Mouse (Mus musculus) lung, postnatal 36 days (tissue): Measurements from ENCODE around the gene Ccdc30.
"Not testable (repeated sequence)": the region's sequence is repeated elsewhere in the genome, so short reads cannot be mapped to it uniquely, and the experiment has no call there.

ENCODE experiments used
- DNase-seq: peaks from one replicate; pipeline ENCODE4 v3.0.0; 2022; ENCODE audit warnings: mixed read lengths

Gene Ccdc30

DNA sequence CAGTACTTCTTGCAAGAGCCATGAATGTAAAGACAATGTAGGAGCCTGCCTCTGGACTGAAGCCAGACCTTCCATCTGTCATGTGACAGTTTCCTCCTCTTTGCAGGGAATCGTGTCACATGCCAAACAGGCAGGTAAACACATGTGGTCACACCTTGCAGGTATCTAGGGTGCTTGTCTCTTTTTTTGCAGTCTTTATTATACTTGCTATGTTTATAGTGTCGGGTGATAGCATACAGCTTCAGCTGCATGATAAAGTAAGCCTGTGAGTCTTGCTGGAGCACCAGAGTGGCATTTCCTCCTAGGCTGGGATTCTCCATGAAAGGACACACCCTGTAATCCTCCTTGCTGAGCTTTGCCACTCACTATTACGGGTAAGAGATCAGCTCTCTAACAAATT is 113.5 kb downstream of the Ccdc30 start:
- no peak for DNase-seq

DNA sequence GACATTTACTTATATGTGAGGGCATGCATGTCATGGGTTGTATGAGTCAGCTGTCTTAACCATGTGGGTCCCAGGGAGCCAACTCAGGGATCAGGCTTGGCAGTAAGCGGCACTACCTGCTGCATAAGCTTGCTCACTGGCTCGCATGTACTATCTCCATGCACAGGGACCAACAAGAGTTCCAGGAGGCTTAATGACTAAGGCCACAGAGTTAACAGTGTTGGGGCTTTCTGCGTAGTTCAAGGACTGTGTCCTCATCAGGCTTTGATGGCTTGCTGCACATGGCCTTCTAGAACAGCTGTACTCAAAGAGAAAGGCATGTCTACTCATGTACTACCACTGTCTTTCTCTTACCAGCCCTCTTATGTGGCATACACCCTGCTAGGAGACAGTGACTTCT is 114.6 kb downstream of the Ccdc30 start:
- DNase-seq: no peak

DNA sequence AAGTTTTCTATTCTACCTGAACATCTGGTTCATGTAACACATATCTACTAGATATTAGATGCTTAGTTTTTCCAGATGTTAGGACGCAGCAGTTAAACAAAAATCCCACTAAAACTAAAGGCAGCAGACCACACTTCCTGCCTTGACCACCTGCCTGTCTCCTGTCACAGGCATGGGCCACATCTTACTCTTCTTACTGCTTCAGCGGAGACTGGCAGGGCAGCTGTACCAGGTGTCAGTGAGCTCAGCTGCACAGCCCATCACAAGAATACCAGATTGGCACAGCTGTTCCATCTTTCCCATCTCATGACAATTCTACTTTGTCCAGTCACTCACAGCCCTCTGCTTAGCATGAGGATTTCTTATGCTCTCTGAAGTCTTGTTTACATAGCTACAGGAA is 118.0 kb downstream of the Ccdc30 start:
- no peak for DNase-seq

DNA sequence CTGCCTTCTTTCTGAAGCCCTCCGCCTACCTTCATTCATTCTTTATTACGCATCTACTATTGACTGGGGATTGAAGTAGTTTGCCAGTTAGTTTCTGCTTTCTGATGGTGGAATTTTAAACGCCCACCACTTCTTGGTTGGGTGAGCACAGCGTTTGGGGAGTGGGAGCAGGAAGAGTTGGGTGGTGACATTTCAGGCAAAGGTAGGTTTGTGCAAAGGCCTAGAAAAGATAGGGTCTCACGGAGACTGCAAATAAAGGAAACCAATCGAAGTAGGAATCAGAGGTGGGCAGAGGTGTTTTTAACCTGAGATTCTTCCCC is 120.2 kb downstream of the Ccdc30 start:
- DNase-seq: no peak

DNA sequence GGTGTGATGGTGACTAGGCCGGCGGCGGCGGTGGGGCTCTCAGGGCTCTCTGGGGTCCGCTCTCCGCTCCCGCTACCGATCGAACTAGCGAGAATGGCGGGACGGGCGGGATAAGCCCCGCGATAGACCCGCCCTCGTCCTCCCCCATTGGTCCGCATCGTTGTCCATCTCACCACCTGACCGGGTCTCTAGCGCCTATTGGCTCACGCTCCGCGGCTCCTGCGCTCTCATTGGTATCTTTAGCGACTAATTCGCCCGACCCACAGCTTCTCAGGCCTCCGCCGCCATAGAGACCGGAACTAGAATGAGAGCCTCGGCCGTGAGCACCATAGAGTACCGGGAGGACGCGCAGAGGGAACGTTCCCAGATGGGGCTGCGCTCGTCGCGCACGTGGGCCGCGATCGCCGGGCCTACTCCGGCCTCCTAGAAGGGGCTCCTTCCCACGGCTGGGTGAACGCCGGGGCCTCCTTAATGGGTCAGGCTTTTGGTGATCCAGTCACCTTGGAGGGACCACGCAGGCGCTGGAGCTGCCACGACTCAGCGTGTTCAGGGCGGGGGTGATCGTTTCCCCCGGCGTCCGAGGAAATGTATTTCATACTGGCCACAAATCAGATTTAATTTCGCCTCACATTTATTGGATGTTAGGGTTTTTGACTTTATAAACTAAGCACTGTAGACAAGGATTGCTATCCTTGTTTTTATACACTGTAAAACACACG is 120.7 kb downstream of the Ccdc30 start, which contains the start of gene Ybx1:
Gene Ybx1 (minus strand): TSS at position 190 of the 719 bp plus-strand sequence.
- peak; percentile 99 for DNase-seq

DNA sequence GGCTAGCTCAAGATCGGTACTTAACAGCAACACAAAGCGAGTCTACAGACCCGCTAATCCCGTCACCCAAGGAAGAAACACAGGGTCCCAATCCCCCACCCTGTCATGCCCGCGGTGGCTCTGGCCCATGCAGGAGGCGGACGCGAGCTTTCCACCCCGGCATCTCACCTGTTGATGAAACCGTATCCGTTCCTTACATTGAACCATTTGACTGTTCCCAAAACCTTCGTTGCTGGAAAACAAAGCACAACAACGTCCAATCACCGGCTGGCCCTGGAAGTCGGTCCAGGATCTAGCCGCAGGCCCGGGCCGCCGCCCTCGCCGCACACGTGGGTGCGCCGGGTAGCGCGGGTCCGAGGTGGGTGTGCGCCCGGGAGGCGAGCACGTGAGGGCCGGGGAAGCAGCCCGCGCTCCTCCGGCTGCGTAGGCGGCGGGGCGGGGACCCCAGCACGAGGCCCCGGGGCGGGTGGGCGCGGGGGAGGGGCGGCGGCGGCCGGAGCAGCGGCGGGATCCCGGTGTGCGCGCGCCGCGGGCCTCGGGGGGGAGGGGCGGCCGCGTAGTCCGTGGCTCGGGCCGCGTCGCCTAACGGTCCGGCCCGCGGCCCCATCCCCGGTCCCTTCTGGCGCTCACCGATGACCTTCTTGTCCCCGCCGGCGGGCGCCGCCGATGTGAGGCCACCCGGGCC is 121.6 kb downstream of the Ccdc30 start:
- DNase-seq: peak; percentile 15

DNA sequence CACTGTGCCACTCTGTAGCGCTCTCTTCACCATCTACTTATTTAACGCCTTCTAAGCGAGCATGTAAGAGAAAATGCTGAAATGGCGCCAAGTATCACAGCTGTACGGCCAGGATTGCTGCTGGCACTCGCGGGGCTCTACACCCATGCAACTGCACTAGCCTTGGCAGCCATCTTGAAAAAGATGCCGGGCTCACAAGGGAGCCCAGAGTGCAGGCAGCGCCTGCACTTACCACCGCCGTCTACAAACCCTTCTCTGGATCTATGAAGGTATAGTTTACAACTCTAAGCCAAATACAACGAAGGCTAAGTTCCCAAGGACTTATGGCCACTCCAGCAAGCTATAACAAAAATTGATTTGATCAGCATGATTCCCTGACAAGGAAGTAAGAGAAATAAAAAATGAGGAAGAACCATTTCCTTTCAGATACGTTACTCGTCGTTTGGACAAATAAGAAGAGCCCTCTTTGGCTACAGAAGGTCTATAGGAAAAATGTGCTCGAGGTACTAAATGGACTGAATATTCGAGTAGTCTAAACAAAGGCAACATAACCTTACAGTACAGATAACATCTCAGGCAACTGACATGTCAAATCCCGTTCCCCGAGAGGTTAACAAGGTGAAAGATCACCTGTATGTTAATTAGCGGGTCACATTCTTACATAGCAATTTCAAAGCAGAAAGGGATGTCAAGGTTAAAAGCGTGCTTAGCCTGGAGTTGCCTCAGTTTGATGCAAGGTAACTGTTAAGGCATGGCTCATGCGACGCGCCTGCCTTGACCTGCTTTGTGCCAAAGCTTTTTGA is 122.3 kb downstream of the Ccdc30 start:
- DNase-seq: peak; percentile 59

DNA sequence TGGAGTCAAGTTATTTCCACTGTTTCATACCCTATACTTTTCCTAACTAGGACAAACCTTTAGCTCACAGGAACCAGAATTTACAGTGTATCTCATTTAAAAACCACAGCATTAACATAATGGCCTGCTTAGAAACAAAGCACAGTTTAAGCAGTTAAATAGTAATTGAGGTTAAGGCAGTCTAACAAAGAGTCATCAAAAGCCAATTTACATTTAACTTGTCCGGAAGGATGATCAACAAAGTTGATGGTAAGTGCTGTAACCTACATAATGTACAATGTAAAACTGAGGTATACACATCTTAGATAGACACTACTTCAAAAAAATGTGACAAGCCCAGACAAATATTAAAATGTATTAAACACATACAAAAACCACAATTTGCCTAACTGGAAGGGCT is 123.4 kb downstream of the Ccdc30 start:
- no peak for DNase-seq

DNA sequence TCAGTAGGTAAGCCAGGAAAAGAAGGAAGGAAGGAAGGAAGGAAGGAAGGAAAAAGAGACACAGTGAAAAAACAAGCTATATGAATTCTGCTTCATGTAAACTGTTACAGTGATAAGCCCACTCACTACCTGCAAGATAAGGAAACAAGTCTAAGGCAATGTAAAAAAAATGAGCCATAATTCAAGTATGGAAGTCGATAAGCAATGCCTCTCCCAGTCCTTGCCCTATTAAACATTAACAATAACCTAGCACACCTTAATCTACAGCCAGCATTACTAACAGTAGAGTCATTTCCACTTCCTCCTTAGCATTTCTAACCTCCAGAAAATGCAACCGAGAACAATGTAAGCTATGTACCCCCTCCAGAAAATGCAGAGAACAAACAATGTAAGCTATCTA is 130.0 kb downstream of the Ccdc30 start:
- no peak for DNase-seq

DNA sequence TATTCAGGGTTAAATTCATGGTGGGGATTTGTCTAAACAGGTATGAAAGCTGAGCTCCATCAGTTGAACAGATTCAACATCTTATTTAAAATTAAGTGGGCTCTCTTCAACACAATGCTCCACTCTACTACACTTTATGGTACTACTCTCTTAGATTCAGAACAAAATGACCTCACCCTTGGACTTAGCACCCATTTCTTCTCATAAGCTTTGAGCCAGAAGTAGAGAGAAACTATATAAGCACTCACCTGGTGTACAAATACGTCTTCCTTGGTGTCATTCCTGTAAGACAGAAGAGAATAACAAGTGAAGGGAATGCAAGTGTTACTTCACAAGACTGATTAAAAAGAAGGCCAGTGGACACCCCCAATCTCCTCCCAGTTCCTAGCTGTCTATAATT is 130.5 kb downstream of the Ccdc30 start:
- no peak for DNase-seq

DNA sequence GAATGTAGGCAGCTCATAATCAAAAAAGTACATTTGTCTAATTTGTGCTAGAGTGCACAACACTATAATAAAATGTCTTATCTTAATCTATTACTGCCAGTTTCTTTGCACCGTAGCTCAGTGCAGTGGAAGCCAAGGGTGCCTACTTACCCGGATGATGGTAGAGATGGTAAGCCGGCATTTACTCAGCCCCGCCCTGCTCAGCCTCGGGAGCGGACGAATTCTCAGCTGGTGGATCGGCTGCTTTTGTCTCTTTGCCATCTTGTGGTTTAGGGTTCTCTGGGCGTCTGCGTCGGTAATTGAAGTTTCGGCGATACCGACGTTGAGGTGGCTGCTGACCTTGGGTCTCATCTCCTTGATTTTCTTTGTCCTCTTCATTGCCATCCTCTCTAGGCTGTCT is 136.5 kb downstream of the Ccdc30 start:
- not testable (repeated sequence) for DNase-seq

DNA sequence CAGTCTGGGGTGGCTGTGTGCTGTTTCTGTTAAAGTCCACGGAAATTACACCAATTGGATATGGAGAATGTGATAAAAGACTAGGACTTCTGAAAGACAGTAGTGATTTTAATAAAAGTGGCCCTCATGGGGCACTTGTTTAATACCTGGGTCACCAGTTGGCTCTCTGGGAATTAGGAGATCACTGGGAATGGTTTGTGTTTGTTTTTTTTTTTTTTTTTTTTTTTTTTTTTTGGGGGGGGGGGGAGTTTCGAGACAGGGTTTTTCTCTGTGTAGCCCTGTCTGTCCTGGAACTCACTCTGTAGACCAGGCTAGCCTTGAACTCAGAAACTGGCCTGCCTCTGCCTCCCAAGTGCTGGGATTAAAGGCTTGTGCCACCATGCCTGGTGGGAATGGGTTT is 139.6 kb downstream of the Ccdc30 start:
- no peak for DNase-seq

DNA sequence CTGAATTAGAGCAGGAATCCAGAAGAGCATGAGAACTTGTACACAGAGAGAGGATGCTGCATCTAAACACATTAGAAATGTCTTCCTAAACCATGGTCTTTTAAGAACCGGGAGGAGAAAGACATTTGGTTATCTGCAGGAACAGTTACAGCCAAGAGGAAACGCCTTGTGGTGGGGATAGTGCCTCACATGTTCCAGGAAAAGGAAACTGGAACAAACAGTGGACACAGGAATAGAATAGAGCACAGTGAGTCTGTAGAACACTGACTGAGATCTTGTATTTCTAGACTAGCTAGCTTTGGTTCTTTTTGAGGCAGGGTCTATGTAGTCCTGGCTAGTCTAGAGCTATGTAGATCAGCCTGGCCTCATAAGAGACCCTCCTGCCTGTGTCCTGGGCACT is 140.1 kb downstream of the Ccdc30 start:
- peak; percentile 81 for DNase-seq

DNA sequence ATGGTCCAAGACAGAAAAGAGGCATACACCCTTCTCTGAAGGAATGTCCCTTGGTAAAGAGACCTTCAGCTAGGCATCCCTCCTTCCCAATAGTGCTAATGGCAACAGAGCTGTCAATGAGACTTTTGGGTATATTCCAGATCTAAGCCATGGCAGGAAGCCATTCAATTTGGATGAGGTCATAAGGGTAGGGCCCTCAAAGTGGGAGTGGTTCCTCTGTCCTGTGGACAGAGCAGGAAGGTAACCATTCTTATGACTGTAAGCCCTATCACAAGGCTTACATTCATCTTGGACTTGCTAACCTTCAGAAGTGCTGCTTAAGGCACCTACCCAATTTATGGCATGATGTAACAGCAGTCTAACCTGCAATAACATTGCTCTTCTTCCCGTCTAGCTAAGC is 140.7 kb downstream of the Ccdc30 start:
- DNase-seq: peak; percentile 90
